Mouse (Mus musculus): ENCODE data around the gene Acnat1.
"Not testable (repeated sequence)": the region's sequence is repeated elsewhere in the genome, so short reads cannot be mapped to it uniquely, and the experiment has no call there.

The Acnat1 gene

DNA sequence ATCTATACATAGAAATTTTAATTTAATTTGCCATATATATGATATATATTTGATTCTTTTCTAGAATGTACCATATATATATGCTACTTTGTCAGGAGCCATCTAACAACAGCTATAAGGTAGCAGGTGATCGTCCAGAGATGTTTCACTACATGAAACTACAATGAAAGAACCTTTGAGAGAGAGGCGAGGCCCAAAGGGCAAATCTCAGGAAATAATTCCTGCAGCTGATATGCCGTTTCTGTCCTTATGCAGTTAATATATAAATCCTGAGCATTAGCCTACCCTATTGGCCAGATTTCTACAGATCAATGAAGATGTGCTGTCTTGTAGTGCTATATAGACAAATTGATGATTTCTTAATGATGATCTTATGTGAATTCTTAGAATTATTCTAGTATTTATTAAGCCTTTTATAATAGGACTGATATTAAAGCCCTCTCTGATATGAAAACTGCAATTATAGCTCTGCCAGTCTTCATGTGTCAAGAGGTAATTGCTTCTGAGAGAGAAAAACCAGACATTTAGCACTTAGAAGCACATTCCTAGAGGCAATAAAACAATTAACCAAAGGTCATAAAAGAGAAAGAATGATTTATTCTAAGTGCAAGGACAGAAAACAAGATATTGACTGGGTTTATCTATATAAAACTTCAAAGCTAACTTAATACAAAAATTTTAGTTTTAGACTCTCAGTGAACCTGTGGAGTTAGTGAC lies 4.1 kb downstream of the Acnat1 start:
- in situ Hi-C loops (cut with MboI; ENCODE audit: unreplicated experiment in 2 of 2): no loop called here

DNA sequence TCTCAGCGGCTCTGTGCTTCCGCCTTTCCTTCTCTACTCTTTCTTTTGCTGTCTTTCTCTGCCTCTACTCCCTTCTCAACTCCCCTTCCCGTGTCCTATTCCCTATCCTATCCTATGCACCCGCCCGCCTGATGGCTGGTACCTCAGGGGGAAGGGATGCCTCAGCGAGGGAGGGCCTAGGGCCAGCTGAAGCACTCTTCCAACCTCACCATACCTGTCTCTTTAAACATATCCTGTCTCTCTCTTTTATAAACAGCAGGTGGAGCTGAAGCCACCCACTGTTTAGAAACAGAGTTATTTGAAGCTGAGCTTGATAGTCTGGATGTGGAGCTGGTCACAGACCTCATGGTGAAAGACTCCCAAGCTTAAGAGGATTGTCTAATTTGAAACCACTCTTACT lies 6.4 kb downstream of the Acnat1 start:
- in situ Hi-C loops (cut with MboI; ENCODE audit: unreplicated experiment in 2 of 2): no loop called here

DNA sequence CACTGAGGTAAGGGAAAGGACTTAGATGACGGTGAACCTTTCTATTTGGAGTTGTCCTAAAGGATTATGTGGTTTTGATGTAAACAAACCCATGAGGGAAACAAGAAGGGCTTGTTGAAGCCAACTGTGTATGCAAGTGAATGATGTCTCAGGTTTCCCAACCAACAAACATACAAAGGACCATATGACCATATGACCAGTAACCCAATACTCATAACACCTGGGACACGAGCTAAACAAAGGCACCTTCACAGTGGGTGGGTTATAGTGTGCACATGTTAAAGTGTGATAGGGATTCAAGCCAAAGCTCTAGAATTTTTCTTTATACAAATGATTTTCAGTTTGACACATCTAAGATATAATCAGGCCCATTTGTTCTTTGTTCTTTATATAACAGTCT lies 17.5 kb downstream of the Acnat1 start:
- in situ Hi-C loops (cut with MboI; ENCODE audit: unreplicated experiment in 2 of 2): no loop called here

DNA sequence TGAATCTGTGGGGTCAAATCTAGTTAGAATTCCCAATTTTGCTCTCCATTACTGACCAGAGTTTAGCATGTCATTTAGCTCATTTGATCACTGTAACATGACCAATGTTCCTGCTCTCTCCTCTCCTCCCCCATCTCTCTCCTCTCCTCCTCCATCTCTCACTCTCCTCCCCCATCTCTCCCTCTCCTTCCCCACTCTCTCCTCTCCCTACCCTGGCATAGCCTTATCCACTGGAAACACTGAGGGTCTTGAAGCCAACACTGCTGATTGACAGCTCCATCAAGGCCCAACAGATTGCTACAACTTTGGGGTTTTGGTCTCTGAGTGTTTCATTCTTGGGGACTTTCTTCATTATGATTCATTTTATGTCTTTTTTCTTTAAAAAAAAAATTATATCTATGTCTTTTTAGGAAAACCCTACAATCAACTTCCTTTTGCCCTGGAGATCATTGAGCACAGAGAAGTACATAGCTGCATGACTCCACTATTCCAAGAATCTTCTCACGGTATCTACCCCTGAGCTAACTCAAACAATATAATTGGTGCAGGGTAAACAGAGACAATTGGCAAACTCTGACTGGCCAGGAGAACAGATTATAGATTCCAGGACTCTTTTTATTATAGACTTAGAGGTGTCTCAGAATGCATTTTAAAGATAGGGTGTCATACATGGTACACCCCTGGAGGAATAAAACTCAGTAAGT lies 21.7 kb downstream of the Acnat1 start:
- in situ Hi-C loops (cut with MboI; ENCODE audit: unreplicated experiment in 2 of 2): no loop called here

DNA sequence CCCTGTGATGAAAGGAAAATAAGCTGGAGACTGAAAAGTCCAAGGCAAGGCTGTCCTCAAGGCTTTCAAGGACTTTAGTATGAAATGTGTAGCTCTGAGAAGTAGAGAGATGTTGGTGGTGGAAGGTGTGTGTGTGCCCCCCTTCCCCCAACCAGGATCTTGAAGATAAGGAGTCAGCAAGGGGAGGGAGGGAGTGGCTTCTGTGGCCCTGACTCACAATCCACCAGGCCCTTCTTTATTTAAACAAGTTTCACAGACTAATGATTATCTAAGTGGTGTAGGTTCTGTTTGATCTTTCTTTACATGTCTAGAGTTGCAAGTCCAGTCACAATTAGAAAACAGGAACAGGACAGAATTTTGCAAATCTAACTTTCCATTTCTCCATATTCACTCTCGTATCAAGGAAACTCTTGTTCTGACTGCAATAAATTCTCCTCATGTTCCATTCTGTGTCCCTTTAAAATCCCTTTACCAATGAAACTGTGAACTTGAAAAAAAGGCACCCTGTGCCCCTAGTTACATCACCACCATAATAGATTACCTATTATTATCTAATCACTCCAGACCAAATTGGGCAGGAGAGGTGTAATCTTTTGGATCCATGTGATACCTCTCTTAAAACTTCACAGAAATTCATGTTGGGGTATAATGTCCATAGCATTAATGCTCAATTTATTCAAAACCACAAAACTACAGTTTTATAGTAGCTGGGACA lies 22.4 kb downstream of the Acnat1 start:
- in situ Hi-C loops (cut with MboI; ENCODE audit: unreplicated experiment in 2 of 2): not testable (repeated sequence)

DNA sequence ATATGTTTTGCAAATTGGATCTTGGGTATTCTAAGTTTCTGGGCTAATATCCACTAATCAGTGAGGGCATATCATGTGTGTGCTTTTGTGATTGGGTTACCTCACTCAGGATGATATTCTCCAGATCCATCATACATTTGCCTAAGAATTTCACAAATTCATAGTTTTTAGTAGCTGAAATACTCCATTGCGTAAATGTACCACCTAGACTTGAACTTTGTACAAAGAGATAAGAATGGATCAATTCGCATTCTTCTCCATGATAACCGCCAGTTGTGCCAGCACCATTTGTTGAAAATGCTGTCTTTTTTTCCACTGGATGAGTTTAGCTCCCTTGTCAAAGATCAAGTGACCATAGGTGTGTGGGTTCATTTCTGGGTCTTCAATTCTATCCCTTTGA lies 36.7 kb downstream of the Acnat1 start:
- in situ Hi-C loops (cut with MboI; ENCODE audit: unreplicated experiment in 2 of 2): not testable (repeated sequence)

DNA sequence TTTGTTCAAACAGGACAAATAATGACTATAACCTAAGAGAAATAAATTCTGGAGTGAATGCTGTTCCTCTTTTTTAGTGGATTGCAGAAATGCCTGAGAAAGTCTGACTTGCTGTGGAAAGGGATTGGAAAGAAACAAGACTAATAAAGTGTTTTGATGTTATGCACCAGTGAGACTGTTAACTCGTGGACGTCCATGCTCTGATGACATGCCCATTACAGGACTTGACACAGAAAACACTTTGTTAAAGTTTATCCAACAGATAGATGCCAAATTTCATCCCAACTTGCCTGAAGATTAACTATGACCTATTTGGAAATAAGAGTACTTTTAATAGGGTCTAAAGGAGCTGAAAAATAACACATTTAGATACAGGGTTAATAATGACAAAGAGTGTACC lies 63.6 kb downstream of the Acnat1 start:
- in situ Hi-C loops (cut with MboI; ENCODE audit: unreplicated experiment in 2 of 2): not testable (repeated sequence)

DNA sequence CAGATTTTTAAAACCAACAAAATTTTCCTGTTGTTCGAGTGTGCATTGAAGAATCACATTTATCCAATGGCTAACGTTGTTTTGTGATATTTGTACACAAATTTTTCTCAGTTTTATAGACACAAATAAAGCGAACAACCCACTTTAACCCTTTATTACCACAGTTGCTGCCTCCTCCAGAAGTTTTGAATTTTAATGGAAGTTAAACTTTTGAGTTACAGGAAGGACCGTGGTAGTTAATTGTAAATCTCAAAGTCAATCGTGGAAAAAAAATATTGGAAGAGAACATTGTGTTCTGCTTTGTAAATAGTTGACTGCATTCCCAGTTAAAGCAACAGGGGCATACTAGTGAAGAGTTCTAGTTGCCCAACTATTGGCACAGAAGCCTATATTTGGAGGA lies 65.8 kb downstream of the Acnat1 start, which contains the start of gene Acnat2:
Gene Acnat2, minus strand, starts transcription at position 195 of the 400 bp plus-strand sequence.
- in situ Hi-C loops (cut with MboI; ENCODE audit: unreplicated experiment in 2 of 2): not testable (repeated sequence)
